Mouse (Mus musculus) NIH3T3 (cell line): ENCODE results near the gene Evi5l.
A peak's percentile ranks its signal among the peaks of the same experiment; 100 is the strongest.

ENCODE experiments used
- DNase-seq: peaks from one replicate; pipeline ENCODE4 v3.0.0-alpha.2; 2012; ENCODE audit warnings: low read depth

Gene Evi5l

GRCm38 (mm10) chr8:4205246-4206123 is 39.1 kb downstream of the Evi5l start:
- no peak for DNase-seq

GRCm38 (mm10) chr8:4206182-4207015 is 40.0 kb downstream of the Evi5l start:
- DNase-seq, result no peak

GRCm38 (mm10) chr8:4207016-4207350 is 40.6 kb downstream of the Evi5l start:
- DNase-seq, result no peak

GRCm38 (mm10) chr8:4211097-4211496 is 44.7 kb downstream of the Evi5l start:
- peak; percentile 34 for DNase-seq

- DNase-seq, result peak; percentile 20
These were observed 46.4 kb downstream of the Evi5l start for GRCm38 (mm10) chr8:4212809-4213209.

GRCm38 (mm10) chr8:4213210-4214005 is 47.0 kb downstream of the Evi5l start:
- DNase-seq, result peak; percentile 60

GRCm38 (mm10) chr8:4214006-4214980 is 47.9 kb downstream of the Evi5l start:
- peak; percentile 55 for DNase-seq

- no peak for DNase-seq
These were observed 49.9 kb downstream of the Evi5l start for GRCm38 (mm10) chr8:4216296-4216695.

- no peak for DNase-seq
These were observed 50.6 kb downstream of the Evi5l start, which contains the start of gene Prr36 for GRCm38 (mm10) chr8:4216791-4217621. Prr36 (minus strand) TSS chr8:4217459.

GRCm38 (mm10) chr8:4219617-4220016 is 53.2 kb downstream of the Evi5l start:
- no peak for DNase-seq

GRCm38 (mm10) chr8:4222059-4222458 is 55.7 kb downstream of the Evi5l start:
- DNase-seq, result no peak

GRCm38 (mm10) chr8:4226323-4226722 is 60.0 kb downstream of the Evi5l start:
- DNase-seq, result no peak

GRCm38 (mm10) chr8:4226739-4227347 is 60.5 kb downstream of the Evi5l start, which contains the start of gene Lrrc8e:
Lrrc8e (plus strand) TSS chr8:4226827.
- DNase-seq, result peak; percentile 79

GRCm38 (mm10) chr8:4227919-4228318 is 61.6 kb downstream of the Evi5l start:
- no peak for DNase-seq

GRCm38 (mm10) chr8:4229784-4230183 is 63.4 kb downstream of the Evi5l start:
- DNase-seq, result no peak

GRCm38 (mm10) chr8:4230612-4231351 is 64.4 kb downstream of the Evi5l start:
- DNase-seq, result no peak

- DNase-seq, result peak; percentile 30
These were observed 71.6 kb downstream of the Evi5l start for GRCm38 (mm10) chr8:4237814-4238433.
